In the genomic region with DNA sequence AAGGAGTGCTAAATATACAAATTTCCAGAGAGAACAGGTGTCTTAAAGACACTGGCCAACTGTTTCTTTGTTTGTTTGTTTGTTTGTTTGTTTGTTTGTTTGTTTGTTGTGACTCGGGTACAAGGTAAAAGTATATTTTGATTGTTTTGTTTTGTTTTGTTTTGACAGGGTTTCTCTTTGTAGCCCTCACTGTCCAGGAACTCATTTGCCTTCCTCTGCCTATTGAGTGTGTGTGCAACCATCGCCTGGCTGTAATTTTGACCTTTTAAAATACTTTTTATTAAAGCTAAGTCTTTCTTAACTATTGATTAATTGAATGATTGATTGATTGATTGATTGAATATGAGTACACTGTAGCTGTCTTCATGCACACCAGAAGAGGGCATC, we compare ENCODE assay signal across 9 mouse cellular contexts. TPM values are rescaled to one million over a fixed set of nuclear protein-coding genes. Genes with fewer than 3 reads are reported as not detected.
A peak's percentile ranks its signal among the peaks of the same experiment; 100 is the strongest.
DNase-seq lines count a peak whose midpoint lies in the region; ATAC-seq and TF ChIP-seq lines count a peak whose summit lies in the region.
"Had no signal": no experiment of that assay in that cellular context is flagged by ENCODE, and none has a peak within 500 bp of the region (broad histone marks: within the 10 kb centered on the region; RNA-seq: fewer than 3 reads in every experiment).

No protein-coding gene starts in this region.

- no peaks in the 10 kb centered on the region for H3K79me2 ChIP-seq in myocyte (ENCODE audit: control insufficient read depth, insufficient read depth)

- 54% methylated on average over 2 of the region's 2 CpGs for WGBS in kidney, embryonic 16.5 days
- WGBS in embryonic facial prominence, embryonic 15.5 days, result 58% methylated on average over 2 of the region's 2 CpGs
- 63% methylated on average over 2 of the region's 2 CpGs for WGBS in intestine, postnatal 0 days

- peak overlapping the region; percentile 84 for H3K4me3 ChIP-seq in kidney, embryonic 16.5 days (ENCODE audit: low read length)
- peak overlapping the region; percentile 73 for H3K4me3 ChIP-seq in embryonic facial prominence, embryonic 15.5 days (replicated peaks)
- peak overlapping the region; percentile 76 for H3K4me3 ChIP-seq in intestine, postnatal 0 days (ENCODE audit: low read depth, low read length)
- peak overlapping the region; percentile 48 for H3K4me3 ChIP-seq in myocyte

- intact Hi-C loops in gastrocnemius, postnatal 14 days (cut with DNase I; ENCODE audit: low total_unique reads), result loop anchor here (10.0 kb wide), 1 partner anchor 52 kb away; no protein-coding TSS in a partner anchor

- H3K27ac ChIP-seq in kidney, embryonic 16.5 days (ENCODE audit: low read length), result no peak overlapping the region
- no peak overlapping the region for H3K27ac ChIP-seq in embryonic facial prominence, embryonic 15.5 days (replicated peaks)
- H3K27ac ChIP-seq in intestine, postnatal 0 days (ENCODE audit: low read depth, low read length), result no peak overlapping the region

- H3K4me1 ChIP-seq in kidney, embryonic 16.5 days (ENCODE audit: insufficient read depth, low read length), result peaks cover 9% of the 10 kb centered on the region; the same call in 1 of the 2 replicates
- H3K4me1 ChIP-seq in embryonic facial prominence, embryonic 15.5 days, result peaks cover 9% of the 10 kb centered on the region; the same call in 1 of the 2 replicates
- 0 out of 2 replicates have a peak, but pooled peaks cover 3% of the 10 kb centered on the region for H3K4me1 ChIP-seq in intestine, postnatal 0 days (replicated peaks; ENCODE audit: control insufficient read depth, insufficient read depth, low read length)

- ATAC-seq in kidney, embryonic 16.5 days (ENCODE audit: low FRiP score, low TSS enrichment), result no peak
- no peak for ATAC-seq in embryonic facial prominence, embryonic 15.5 days (ENCODE audit: insufficient number of reproducible peaks, low FRiP score, low TSS enrichment, low read depth)
- no peak for ATAC-seq in intestine, postnatal 0 days

- no peak for DNase-seq in kidney, adult 8-10 months
- no peak for DNase-seq in gastrocnemius, postnatal 14 days
- DNase-seq in layer of hippocampus, adult 9-11 months, result no peak
- DNase-seq in kidney, adult 11 months, result no peak

- no peak overlapping the region for H3K9ac ChIP-seq in kidney, embryonic 16.5 days (replicated peaks; ENCODE audit: low read length)
- no peak overlapping the region for H3K9ac ChIP-seq in embryonic facial prominence, embryonic 15.5 days
- H3K9ac ChIP-seq in intestine, postnatal 0 days (ENCODE audit: low read depth, low read length), result peak overlapping the region; percentile 55

- TF ChIP-seq CTCF in intestine, postnatal 0 days (IDR thresholded peaks at IDR 0.05; ENCODE audit: low read depth), result no peak

- H3K36me3 ChIP-seq in kidney, embryonic 16.5 days (ENCODE audit: insufficient read depth, low read length), result peaks cover 9% of the 10 kb centered on the region; the same call in 1 of the 2 replicates
- H3K36me3 ChIP-seq in embryonic facial prominence, embryonic 15.5 days, result peaks cover 20% of the 10 kb centered on the region
- H3K36me3 ChIP-seq in intestine, postnatal 0 days (ENCODE audit: control insufficient read depth, insufficient read depth), result peaks cover 12% of the 10 kb centered on the region; the same call in 1 of the 2 replicates
- no peaks in the 10 kb centered on the region for H3K36me3 ChIP-seq in myocyte (ENCODE audit: control insufficient read depth, insufficient read depth)

- no peaks in the 10 kb centered on the region for H3K27me3 ChIP-seq in kidney, embryonic 16.5 days (ENCODE audit: insufficient read depth, low read length)
- H3K27me3 ChIP-seq in embryonic facial prominence, embryonic 15.5 days, result no peaks in the 10 kb centered on the region
- H3K27me3 ChIP-seq in intestine, postnatal 0 days (replicated peaks; ENCODE audit: control insufficient read depth, insufficient read depth, low read length), result no peaks in the 10 kb centered on the region
- H3K27me3 ChIP-seq in myocyte (ENCODE audit: control insufficient read depth, insufficient read depth, insufficient read length), result no peaks in the 10 kb centered on the region
- H3K27me3 ChIP-seq: Patski had no signal

- H3ac ChIP-seq in myocyte (ENCODE audit: control insufficient read depth, insufficient read length), result no peak overlapping the region

- no peak for TF ChIP-seq POLR2A in myocyte (IDR thresholded peaks at IDR 0.05; ENCODE audit: insufficient read length, low read depth)

- H3K9me3 ChIP-seq in kidney, embryonic 16.5 days (ENCODE audit: low read length), result no peaks in the 10 kb centered on the region
- H3K9me3 ChIP-seq in embryonic facial prominence, embryonic 15.5 days (replicated peaks), result no peaks in the 10 kb centered on the region
- H3K9me3 ChIP-seq in intestine, postnatal 0 days (ENCODE audit: control insufficient read depth), result no peaks in the 10 kb centered on the region

- peak overlapping the region; percentile 70 for H3K4me2 ChIP-seq in kidney, embryonic 16.5 days (replicated peaks; ENCODE audit: low read depth, low read length)
- peak overlapping the region; percentile 56 for H3K4me2 ChIP-seq in embryonic facial prominence, embryonic 15.5 days (replicated peaks)
- peak overlapping the region; percentile 82 for H3K4me2 ChIP-seq in intestine, postnatal 0 days (replicated peaks; ENCODE audit: low read depth)
- peak overlapping the region; percentile 67 for H3K4me2 ChIP-seq in myocyte (ENCODE audit: low read depth)

TF ChIP-seq in myocyte, 11 proteins besides CTCF, POLR2A, EP300 and RAD21:
- no peak for TF ChIP-seq MYOD1 (IDR thresholded peaks at IDR 0.05; ENCODE audit: control insufficient read depth in 1 of 3, insufficient read length in 2 of 3, low read depth in 2 of 3)
- no peak for TF ChIP-seq TCF12 (IDR thresholded peaks at IDR 0.05; ENCODE audit: insufficient read depth, poor library complexity, severe bottlenecking)
- TF ChIP-seq E2F4 (IDR thresholded peaks at IDR 0.05; ENCODE audit: insufficient read depth), result no peak
- TF ChIP-seq SRF (IDR thresholded peaks at IDR 0.05; ENCODE audit: control insufficient read depth, insufficient read length, low read depth), result no peak
- no peak for TF ChIP-seq REST (IDR thresholded peaks at IDR 0.05; ENCODE audit: insufficient read depth, insufficient read length)
- TF ChIP-seq CEBPB (IDR thresholded peaks at IDR 0.05; ENCODE audit: insufficient read depth, poor library complexity, severe bottlenecking), result no peak
- no peak for TF ChIP-seq MYOG (IDR thresholded peaks at IDR 0.05; ENCODE audit: control insufficient read depth in 1 of 3, insufficient read depth in 1 of 3, insufficient read length in 2 of 3, low read depth in 2 of 3)
- no peak for TF ChIP-seq POLR2AphosphoS2 (IDR thresholded peaks at IDR 0.05; ENCODE audit: insufficient read length, low read depth)
- TF ChIP-seq TCF3 (IDR thresholded peaks at IDR 0.05; ENCODE audit: insufficient read length, low read depth), result no peak
- no peak for TF ChIP-seq MAX (IDR thresholded peaks at IDR 0.05; ENCODE audit: low read depth)
- TF ChIP-seq USF1 (IDR thresholded peaks at IDR 0.05; ENCODE audit: low read depth), result no peak

RNA-seq across cellular contexts. Expression of gene Fuk, which starts 0.3 kb away (rescaled TPM):
- polyA plus RNA-seq in kidney, embryonic 16.5 days (2015; fragmentation: Nextera tagmentation; extraction: Ambion mirVana), result 14.8 and 16.6 TPM in 2 replicates
- 11.2 and 11.7 TPM in 2 replicates for polyA plus RNA-seq in embryonic facial prominence, embryonic 15.5 days (2015; fragmentation: Nextera tagmentation; extraction: Ambion mirVana)
- 6.2 and 6.9 TPM in 2 replicates for polyA plus RNA-seq in intestine, postnatal 0 days (2015; fragmentation: Nextera tagmentation; extraction: Ambion mirVana)
- 7.2 TPM for polyA plus RNA-seq in myocyte (2012; fragmentation: generic; extraction: Trizol)
- 1 to 10 TPM; 3.3 to 4.1 TPM for total RNA-seq in gastrocnemius, postnatal 14 days (2021)

RNA-seq across cellular contexts. Expression of gene St3gal2, which starts 17.1 kb away (rescaled TPM):
- 25.1 and 27.6 TPM in 2 replicates for polyA plus RNA-seq in kidney, embryonic 16.5 days (2015; fragmentation: Nextera tagmentation; extraction: Ambion mirVana)
- polyA plus RNA-seq in embryonic facial prominence, embryonic 15.5 days (2015; fragmentation: Nextera tagmentation; extraction: Ambion mirVana), result 32.6 and 34.8 TPM in 2 replicates
- polyA plus RNA-seq in intestine, postnatal 0 days (2015; fragmentation: Nextera tagmentation; extraction: Ambion mirVana), result 4.9 and 5.1 TPM in 2 replicates
- 39.7 TPM for polyA plus RNA-seq in myocyte (2012; fragmentation: generic; extraction: Trizol)
- 10 to 100 TPM; 32.0 to 35.6 TPM for total RNA-seq in gastrocnemius, postnatal 14 days (2021)

RNA-seq across cellular contexts. Expression of gene Sf3b3, which starts 56.0 kb away (rescaled TPM):
- polyA plus RNA-seq in kidney, embryonic 16.5 days (2015; fragmentation: Nextera tagmentation; extraction: Ambion mirVana), result 175 and 182 TPM in 2 replicates
- polyA plus RNA-seq in embryonic facial prominence, embryonic 15.5 days (2015; fragmentation: Nextera tagmentation; extraction: Ambion mirVana), result 128 and 130 TPM in 2 replicates
- polyA plus RNA-seq in intestine, postnatal 0 days (2015; fragmentation: Nextera tagmentation; extraction: Ambion mirVana), result 29.7 and 33.4 TPM in 2 replicates
- 47.7 TPM for polyA plus RNA-seq in myocyte (2012; fragmentation: generic; extraction: Trizol)
- 10 to 100 TPM; 24.2 to 29.3 TPM for total RNA-seq in gastrocnemius, postnatal 14 days (2021)

RNA-seq across cellular contexts. Expression of gene Cog4, which starts 56.2 kb away (rescaled TPM):
- polyA plus RNA-seq in kidney, embryonic 16.5 days (2015; fragmentation: Nextera tagmentation; extraction: Ambion mirVana), result 86.9 and 88.5 TPM in 2 replicates
- 76.1 and 79.9 TPM in 2 replicates for polyA plus RNA-seq in embryonic facial prominence, embryonic 15.5 days (2015; fragmentation: Nextera tagmentation; extraction: Ambion mirVana)
- 40.2 and 46.1 TPM in 2 replicates for polyA plus RNA-seq in intestine, postnatal 0 days (2015; fragmentation: Nextera tagmentation; extraction: Ambion mirVana)
- polyA plus RNA-seq in myocyte (2012; fragmentation: generic; extraction: Trizol), result 71.6 TPM
- total RNA-seq in gastrocnemius, postnatal 14 days (2021), result 10 to 100 TPM; 38.9 to 44.1 TPM
